Mouse (Mus musculus) layer of hippocampus, adult 8-10 months (tissue): ENCODE measurements around the gene Tmed11. TPM values are rescaled to one million over a fixed set of nuclear protein-coding genes. Genes with fewer than 3 reads are reported as not detected.
"Not testable (repeated sequence)": the region's sequence is repeated elsewhere in the genome, so short reads cannot be mapped to it uniquely, and the experiment has no call there.

ENCODE experiments used
- DNase-seq, 2 experiments: peaks; one replicate each; pipeline ENCODE4 v3.0.0; 2022; ENCODE audit warnings: low spot score in 2 of 2
- total RNA-seq, 4 experiments: library from RNA; stranded (reverse); gene quantifications; 2 replicates each; pipeline ENCODE4 v1.2.4; 2022

The Tmed11 gene
- total RNA-seq: not detected

DNA sequence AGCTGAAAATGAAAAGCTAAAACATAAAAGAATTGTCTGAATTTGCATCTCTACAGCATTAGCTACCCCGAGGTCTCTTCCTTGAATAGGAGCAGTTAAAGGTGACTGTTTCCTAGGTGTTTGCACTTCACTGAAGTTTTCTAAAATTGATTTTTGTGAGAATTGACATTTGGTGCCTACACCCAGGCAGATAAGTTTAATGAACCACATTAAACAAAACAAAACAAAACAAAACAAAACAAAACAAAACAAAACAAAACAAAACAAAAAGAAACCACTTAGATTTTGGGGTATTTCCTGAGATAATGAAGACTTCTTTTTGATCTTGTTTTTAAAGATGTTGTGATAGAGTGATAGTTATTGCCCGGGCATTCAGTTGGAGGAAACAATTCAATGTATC is at the start of gene Tmed11:
TSS of gene Tmed11 (minus strand) at position 101 of the 400 bp plus-strand sequence.
- not testable (repeated sequence) for DNase-seq

GRCm38 (mm10) chr5:108836156-108836555 is 41.0 kb upstream of the Tmed11 start:
- no peak for DNase-seq

DNA sequence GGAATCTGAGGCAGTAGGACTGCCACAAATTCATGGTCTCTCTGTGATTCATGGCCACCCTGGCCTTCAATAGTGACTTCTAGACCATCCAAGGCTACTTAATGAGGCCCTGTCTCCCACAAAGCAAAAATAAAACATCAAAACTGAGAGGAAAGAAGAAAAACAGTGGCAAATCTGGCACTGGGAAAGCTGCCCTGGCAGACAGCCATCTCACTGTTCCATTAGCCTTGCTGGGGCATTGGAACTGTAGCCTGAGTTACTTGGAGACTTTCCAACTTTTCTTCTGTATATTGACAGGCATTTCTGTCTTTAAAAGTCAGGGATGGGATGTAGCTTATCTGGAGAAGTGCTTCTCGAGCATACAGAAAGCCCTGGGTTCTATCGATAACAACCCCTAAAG is 28.1 kb upstream of the Tmed11 start:
- no peak for DNase-seq

GRCm38 (mm10) chr5:108808750-108809149 is 13.6 kb upstream of the Tmed11 start, which contains the start of gene Vmn2r8:
Gene Vmn2r8 (minus strand): TSS chr5:108808850.
- not testable (repeated sequence) for DNase-seq

DNA sequence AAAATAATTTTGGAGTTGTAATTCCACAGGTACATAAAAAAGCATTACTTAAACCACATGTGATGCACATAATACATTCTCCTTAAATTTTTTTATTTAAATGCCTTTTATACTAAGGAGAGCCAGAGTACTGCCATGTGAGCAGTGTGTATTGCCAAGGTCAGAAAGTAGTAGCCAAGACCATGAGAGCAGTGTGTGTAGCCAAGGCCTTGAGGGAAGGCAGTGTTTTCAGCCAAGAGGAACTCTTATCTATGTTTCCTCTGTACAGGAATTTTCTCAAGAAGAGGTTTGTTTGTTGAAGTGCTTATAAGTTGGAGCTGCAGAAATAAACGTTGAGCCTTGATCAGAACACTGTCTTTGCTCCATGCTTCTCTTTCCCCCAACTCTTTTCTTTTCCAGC is 8.5 kb upstream of the Tmed11 start:
- no peak for DNase-seq

DNA sequence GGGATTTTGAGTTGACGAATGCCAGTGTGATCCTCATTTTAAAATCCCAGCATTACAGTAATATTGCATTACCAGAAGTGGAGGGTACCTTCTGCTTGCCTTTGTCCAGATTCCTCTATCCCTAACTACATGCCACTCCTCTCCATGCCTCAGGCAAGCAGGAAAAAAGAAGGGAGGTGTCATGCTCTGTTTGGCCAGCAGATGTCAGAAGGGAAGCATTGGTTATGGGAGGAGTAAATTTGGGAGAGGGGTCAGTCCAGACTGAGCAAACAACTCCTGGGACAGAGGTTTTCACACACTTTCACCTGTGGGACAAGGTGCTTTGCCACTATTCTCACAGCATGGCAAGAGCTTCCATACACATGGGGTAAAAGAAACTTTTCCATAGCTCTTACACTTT is 4.8 kb downstream of the Tmed11 start:
- DNase-seq: not testable (repeated sequence)

GRCm38 (mm10) chr5:108774630-108775306 is 20.4 kb downstream of the Tmed11 start, which contains the start of gene Rnf212:
Gene Rnf212 (minus strand): TSS chr5:108774982.
- no peak for DNase-seq

DNA sequence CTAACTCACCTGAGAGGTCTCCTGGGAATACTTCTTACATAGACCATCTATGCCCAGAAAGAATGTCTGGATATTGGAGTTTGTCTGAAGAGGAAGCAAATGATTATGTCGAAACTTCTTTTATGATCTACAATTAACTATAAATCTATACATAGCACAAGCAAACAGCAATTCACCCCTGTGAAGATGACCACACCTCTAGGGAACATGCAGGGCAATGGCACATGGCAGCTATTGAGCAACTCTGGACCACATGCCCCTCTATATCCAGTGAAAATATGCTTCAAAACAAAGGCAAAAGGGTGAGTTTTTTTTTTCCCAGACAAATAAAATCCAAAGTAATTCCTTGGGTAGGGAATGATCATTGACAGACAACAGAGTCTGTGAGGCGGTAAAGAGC is 35.2 kb downstream of the Tmed11 start:
- DNase-seq: no peak

DNA sequence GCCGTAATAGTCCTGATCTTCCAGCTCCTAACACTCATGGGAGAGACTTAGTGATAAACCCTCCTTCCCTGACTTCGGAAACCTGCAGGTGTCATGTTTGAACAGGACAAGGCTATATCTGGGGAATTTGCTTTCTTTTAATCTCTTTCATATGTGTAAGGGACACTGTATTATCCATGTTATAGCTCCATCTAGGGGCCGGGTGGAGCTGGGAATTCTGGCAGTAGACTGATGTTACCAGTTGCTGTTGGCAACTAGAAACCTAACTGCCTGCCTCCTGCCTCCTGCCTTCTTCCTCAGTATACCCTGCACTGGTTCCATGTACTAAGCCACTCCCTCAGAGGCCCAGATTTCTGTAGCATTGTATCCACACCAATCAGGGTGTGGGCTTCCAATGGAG is 36.8 kb downstream of the Tmed11 start:
- DNase-seq: peak; percentile 9 to 23

GRCm38 (mm10) chr5:108751258-108751657 is 43.9 kb downstream of the Tmed11 start:
- not testable (repeated sequence) for DNase-seq

- DNase-seq: no peak
These were observed 44.6 kb downstream of the Tmed11 start for GRCm38 (mm10) chr5:108750328-108751210.

- no peak for DNase-seq
These were observed 50.5 kb downstream of the Tmed11 start for GRCm38 (mm10) chr5:108744629-108745028.

- DNase-seq: no peak
These were observed 51.3 kb downstream of the Tmed11 start for GRCm38 (mm10) chr5:108743856-108744255.

DNA sequence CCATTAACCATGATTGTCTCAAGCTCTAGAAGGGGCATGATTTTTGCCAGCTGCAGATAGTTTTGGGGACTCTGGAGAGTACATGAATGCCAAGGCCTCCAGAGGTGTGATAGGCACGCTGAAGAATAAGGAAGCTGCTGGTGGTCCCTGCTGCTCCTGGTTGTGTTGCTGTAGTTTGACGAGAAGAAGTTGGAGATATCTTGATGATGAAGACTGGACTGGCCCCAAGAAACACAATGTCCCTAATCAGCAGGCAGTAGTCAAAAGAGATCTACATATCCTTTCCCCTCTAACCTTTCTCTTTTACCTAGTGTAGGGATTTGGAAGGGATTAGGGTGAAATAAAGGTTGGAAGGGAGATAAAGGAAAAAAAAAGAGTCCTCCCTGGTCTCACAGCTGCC is 52.6 kb downstream of the Tmed11 start:
- no peak for DNase-seq

DNA sequence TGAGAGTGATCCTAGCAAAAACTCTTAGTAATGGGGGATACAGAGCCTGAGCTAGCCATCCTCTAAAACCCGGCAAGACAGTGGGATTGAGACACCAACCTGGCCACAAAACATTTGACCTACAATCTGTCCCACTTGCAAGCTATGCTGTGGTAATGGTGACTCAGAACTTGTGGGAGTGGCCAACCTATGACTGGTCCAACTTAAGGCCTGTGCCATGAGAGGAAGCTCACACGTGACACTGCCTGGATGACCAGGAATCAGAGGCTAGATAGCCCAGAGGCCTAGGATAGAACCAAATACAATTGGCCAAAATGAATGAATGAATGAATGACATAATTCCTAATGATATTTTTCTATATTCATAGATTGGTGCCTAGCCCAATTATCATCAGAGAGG is 53.3 kb downstream of the Tmed11 start:
- no peak for DNase-seq

DNA sequence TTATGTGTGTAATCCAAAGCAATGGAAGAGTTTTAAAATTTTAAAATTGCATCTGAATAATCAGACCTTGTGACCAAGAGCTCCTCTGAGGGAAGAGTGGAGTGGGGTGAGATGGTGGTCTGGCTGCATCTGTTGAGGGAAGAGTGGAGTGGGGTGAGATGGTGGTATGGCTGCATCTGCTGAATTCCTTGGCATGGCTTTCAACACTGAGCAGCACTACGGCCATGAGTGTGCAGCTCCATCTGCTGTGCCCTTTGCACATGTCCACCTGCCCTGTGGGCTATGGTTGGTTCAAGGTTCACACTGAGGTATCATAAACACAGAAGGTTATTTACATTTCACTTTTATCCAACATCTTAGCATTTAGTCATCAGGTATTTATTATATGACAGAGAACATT is 67.7 kb downstream of the Tmed11 start:
- no peak for DNase-seq

Other genes with a start within 250 kb of the Tmed11 start
- 100 to 1,000 TPM; 530 to 563 (median 545) TPM for gene Cplx1, start 245.3 kb downstream of the Tmed11 start, total RNA-seq
- 100 to 1,000 TPM in 2 of 4 experiments, 10 to 100 TPM in 2; 94.1 to 111 (median 102) TPM for gene Gak, start 165.6 kb downstream of the Tmed11 start, total RNA-seq
- 10 to 100 TPM; 39.5 to 44.9 (median 42.5) TPM for gene Tmem175, start 165.6 kb downstream of the Tmed11 start, total RNA-seq
- 10 to 100 TPM; 17.4 to 27.3 (median 22.4) TPM for gene Idua, start 135.0 kb downstream of the Tmed11 start, total RNA-seq
- gene Dgkq, start 125.7 kb downstream of the Tmed11 start, total RNA-seq: 10 to 100 TPM; 52.6 to 61.4 (median 58.7) TPM
- 1 to 10 TPM; 1.0 to 1.8 (median 1.5) TPM for gene Slc26a1, start 119.8 kb downstream of the Tmed11 start, total RNA-seq
- gene Fgfrl1, start 103.0 kb downstream of the Tmed11 start, total RNA-seq: 10 to 100 TPM; 21.5 to 37.6 (median 27.6) TPM
- gene Rnf212, start 20.4 kb downstream of the Tmed11 start, total RNA-seq: not detected
- not detected for gene Vmn2r8, start 13.5 kb upstream of the Tmed11 start, total RNA-seq
- not detected for gene Vmn2r9, start 57.2 kb upstream of the Tmed11 start, total RNA-seq
- gene Vmn2r10, start 211.2 kb upstream of the Tmed11 start, total RNA-seq: not detected